Mouse (Mus musculus) brain, embryonic 18.5 days (tissue): ENCODE data around the gene Ociad2.
"Not testable (repeated sequence)": the region's sequence is repeated elsewhere in the genome, so short reads cannot be mapped to it uniquely, and the experiment has no call there.

ENCODE experiments used
- DNase-seq: peaks from one replicate; pipeline ENCODE4 v3.0.0-alpha.2; 2012; ENCODE audit warnings: low read depth, low spot score

The Ociad2 gene

DNA sequence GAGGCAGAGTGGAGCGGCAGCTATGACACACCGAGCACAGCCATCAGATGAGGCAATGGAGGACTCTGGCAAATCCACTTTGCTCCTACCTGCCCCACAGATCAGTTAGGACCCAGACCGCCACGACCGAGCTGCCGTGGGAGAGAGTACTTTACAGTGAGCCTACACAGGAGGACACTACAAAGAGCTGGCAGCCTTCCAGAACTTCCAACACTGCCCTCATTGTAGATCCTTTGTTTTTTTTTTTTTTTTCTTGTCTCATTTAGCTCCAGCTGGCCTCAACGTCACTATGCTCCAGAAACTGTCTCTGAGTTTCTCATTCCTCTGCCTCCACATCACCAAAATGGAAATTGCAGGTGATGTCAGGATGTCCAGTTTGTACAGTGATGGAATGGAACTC is 12.7 kb upstream of the Ociad2 start:
- DNase-seq, result no peak

DNA sequence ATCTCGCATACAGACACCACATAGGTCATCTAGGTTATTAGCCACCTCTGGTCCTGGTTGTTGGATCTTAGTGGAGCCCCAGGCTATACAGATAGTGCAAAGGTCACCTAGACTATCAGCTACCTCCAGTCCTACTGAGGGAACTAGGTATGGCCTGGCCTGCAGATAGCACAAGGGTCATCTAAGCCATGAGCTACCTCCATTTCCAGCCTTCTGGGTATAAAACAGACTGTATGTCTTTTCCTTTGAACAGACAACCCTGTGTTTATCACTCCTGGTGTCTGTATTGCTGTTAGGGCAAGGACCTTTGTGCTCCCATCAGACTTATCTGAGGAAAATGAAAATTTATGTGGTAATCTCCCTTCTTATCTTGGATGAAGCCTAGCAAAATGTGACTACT is 11.0 kb upstream of the Ociad2 start:
- DNase-seq, result no peak

GRCm38 (mm10) chr5:73349514-73349913 is 8.7 kb upstream of the Ociad2 start:
- DNase-seq, result no peak

DNA sequence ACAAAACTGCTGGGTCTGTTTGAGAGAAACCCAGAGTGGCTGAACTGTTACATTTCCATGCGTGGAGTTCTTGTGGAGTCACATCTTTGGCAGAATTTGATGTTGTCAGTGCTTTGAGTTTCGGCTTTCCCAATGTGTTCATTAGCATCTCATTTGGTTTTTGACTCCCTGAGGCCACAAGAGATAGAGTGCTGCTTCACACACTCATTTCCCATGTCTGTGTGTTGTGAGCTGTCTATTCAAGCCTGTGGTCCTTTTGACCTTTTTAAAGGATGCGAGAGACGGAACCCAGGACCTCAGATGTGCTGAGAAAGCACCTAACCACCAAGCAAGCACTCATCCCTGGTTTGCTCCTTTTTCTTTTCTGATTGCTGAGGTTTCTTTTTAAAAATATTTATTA is 4.4 kb upstream of the Ociad2 start:
- DNase-seq, result no peak

- peak; percentile 10 for DNase-seq
These were observed 3.5 kb upstream of the Ociad2 start for GRCm38 (mm10) chr5:73344310-73344709.

- no peak for DNase-seq
These were observed 2.0 kb upstream of the Ociad2 start for GRCm38 (mm10) chr5:73342701-73343355.

- no peak for DNase-seq
These were observed 777 bp downstream of the Ociad2 start for GRCm38 (mm10) chr5:73339779-73340722.

- DNase-seq, result no peak
These were observed 2.0 kb downstream of the Ociad2 start for GRCm38 (mm10) chr5:73338832-73339163.

- DNase-seq, result peak; percentile 34
These were observed 2.6 kb downstream of the Ociad2 start for GRCm38 (mm10) chr5:73337961-73338831.

- DNase-seq, result no peak
These were observed 4.4 kb downstream of the Ociad2 start for GRCm38 (mm10) chr5:73336448-73336847.

DNA sequence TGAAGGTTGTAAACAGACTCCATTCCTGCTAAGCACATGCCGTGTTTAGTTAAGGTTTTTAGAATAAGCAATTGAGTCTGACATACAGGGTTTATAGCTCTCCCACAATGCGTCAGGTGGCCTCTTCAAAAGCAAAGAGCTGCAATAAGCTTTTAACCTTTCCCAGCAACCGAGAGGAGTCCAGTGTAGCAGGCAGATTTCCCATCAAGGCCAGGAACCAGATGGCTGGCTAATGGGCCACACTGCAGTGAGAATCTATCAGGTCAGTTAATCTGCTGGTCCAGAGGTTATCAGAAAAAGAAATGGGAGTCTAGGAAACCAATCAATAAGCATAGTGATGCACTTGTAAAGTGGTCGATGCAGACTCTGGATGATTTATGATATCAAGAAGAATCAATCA is 9.8 kb downstream of the Ociad2 start:
- DNase-seq, result no peak

GRCm38 (mm10) chr5:73324526-73325170 is 16.2 kb downstream of the Ociad2 start:
- DNase-seq, result no peak

DNA sequence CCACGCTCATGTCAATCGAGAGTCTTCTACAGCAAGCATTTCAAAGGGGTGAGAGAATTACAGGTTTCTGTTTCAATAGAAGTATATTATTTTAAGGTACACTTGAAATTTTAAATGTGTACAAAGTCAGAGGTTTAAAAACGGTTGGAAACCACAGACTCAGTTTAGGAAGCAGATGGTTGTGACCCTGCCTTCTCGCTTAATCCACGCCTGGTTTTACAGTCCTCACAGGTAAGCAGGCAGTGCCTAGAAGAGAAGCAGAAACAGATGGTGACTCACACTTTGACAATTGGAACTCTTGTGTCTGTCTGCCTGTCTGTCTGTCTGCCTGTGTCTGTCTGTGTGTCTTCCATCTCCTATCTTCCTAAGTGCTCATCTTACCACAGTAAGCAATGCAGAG is 17.2 kb downstream of the Ociad2 start:
- no peak for DNase-seq

- DNase-seq, result not testable (repeated sequence)
These were observed 18.1 kb downstream of the Ociad2 start for GRCm38 (mm10) chr5:73322684-73323083.

- DNase-seq, result no peak
These were observed 21.5 kb downstream of the Ociad2 start for GRCm38 (mm10) chr5:73319306-73319705.

DNA sequence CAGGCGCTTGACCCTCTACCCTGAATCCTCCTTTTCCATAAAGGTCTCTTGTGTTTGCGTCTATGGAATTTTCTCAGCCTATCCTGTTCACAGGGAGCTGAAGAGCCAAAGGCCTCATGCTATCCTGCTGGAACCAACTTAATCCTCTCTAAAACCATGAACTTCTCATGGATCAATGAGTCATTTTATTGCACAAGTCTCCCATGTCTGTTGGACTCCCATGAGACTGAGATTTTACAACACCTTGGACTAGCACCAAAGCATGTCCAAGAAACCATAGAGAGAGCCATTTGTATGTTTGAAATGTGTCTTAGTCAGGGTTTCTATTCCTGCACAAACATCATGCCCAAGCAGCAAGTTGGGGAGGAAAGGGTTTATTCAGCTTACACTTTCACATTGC is 26.2 kb downstream of the Ociad2 start:
- DNase-seq, result no peak

GRCm38 (mm10) chr5:73313591-73313990 is 27.2 kb downstream of the Ociad2 start:
- no peak for DNase-seq

DNA sequence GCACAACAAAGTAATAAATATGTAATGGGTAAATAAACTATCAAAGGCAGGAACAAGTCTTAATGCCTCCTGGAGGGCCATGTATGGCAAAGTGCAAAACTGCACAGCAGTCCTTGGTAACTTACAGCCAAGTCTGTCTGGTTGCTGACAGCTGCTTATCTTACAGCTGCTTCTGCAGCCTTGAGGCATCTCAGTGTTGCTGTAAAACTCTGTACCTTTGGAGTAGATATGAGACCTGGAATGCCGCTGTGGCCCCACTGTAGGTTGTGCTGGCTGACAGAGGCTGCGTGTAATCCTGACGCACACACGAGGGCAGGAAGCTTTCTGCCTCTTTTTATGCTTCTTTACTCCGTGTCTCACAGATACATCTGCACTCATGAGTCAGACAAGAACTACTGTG is 29.4 kb downstream of the Ociad2 start:
- DNase-seq, result no peak

DNA sequence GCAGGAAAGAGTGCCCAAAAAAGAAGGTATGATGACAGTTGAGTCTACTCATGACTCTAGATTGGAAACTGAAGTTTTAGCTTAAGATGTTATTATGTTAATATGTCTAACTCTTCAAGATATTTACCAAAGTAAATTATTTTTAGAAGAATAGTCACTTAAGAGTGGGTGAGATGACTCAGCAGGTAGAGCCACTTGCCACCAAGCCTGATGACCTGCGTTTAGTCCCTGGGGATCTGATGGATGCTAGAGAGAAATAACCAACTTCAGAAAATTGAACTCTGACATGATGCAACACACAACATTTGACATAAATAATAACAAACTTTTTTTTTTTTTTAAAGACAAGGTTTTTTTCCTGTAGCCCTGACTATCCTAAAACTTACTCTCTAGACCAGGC is 30.4 kb downstream of the Ociad2 start:
- no peak for DNase-seq

- DNase-seq, result no peak
These were observed 31.3 kb downstream of the Ociad2 start for GRCm38 (mm10) chr5:73309496-73309895.

DNA sequence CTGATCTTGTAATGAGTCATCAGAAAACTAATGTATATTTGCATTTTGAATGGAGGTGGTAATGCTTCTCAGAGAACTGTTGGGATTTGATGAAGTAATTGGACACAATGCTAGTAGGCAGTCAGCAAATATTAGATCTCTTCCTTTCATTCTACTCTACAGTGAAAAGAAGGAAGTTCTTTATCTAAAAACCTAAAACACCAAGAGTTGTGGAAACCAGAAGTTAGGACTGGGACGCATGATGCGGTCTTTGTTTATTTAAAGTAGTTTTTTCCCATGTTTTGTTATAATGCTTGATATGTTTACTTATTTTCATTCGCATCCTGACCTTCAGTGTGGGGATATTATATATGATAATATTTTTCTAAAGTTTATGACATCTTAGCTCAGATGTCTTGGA is 33.5 kb downstream of the Ociad2 start:
- DNase-seq, result no peak

GRCm38 (mm10) chr5:73306486-73306885 is 34.3 kb downstream of the Ociad2 start:
- no peak for DNase-seq
